Mouse (Mus musculus): ENCODE data around the gene Maml1. TPM values are rescaled to one million over a fixed set of nuclear protein-coding genes. Genes with fewer than 3 reads are reported as not detected.
A peak's percentile ranks its signal among the peaks of the same experiment; 100 is the strongest.

Maml1 gene
- total RNA-seq, 2 experiments from 2014 or later, result 7.2 to 15.2 TPM

- no peak for ATAC-seq (replicated peaks; ENCODE audit: low FRiP score, poor library complexity, severe bottlenecking)
These were observed 6.4 kb downstream of the Maml1 start for GRCm38 (mm10) chr11:50285696-50286095.

- ATAC-seq (replicated peaks; ENCODE audit: low FRiP score, poor library complexity, severe bottlenecking), result no peak
These were observed 6.8 kb downstream of the Maml1 start for GRCm38 (mm10) chr11:50285263-50285662.

GRCm38 (mm10) chr11:50280053-50280452 is 12.1 kb downstream of the Maml1 start:
- no peak for ATAC-seq (replicated peaks; ENCODE audit: low FRiP score, poor library complexity, severe bottlenecking)

- ATAC-seq (replicated peaks; ENCODE audit: low FRiP score, poor library complexity, severe bottlenecking), result no peak
These were observed 13.1 kb downstream of the Maml1 start for GRCm38 (mm10) chr11:50279005-50279404.

- 0 out of 2 replicates have a peak, but pooled peaks have one; percentile 11 for ATAC-seq (replicated peaks; ENCODE audit: low FRiP score, poor library complexity, severe bottlenecking)
These were observed 14.4 kb downstream of the Maml1 start for GRCm38 (mm10) chr11:50277706-50278105.

- no peak for ATAC-seq (replicated peaks; ENCODE audit: low FRiP score, poor library complexity, severe bottlenecking)
These were observed 15.1 kb downstream of the Maml1 start for GRCm38 (mm10) chr11:50277025-50277424.

GRCm38 (mm10) chr11:50275568-50276151 is 16.5 kb downstream of the Maml1 start:
- ATAC-seq (replicated peaks; ENCODE audit: low FRiP score, poor library complexity, severe bottlenecking), result no peak

GRCm38 (mm10) chr11:50275077-50275476 is 17.0 kb downstream of the Maml1 start:
- ATAC-seq (replicated peaks; ENCODE audit: low FRiP score, poor library complexity, severe bottlenecking), result no peak

GRCm38 (mm10) chr11:50272819-50273218 is 19.3 kb downstream of the Maml1 start:
- ATAC-seq (replicated peaks; ENCODE audit: low FRiP score, poor library complexity, severe bottlenecking), result no peak

- no peak for ATAC-seq (replicated peaks; ENCODE audit: low FRiP score, poor library complexity, severe bottlenecking)
These were observed 22.2 kb downstream of the Maml1 start for GRCm38 (mm10) chr11:50269885-50270284.

- ATAC-seq (replicated peaks; ENCODE audit: low FRiP score, poor library complexity, severe bottlenecking), result 0 out of 2 replicates have a peak, but pooled peaks have one; percentile 54
These were observed 22.9 kb downstream of the Maml1 start for GRCm38 (mm10) chr11:50269163-50269562.

- no peak for ATAC-seq (replicated peaks; ENCODE audit: low FRiP score, poor library complexity, severe bottlenecking)
These were observed 25.1 kb downstream of the Maml1 start for GRCm38 (mm10) chr11:50266997-50267396.

- no peak for ATAC-seq (replicated peaks; ENCODE audit: low FRiP score, poor library complexity, severe bottlenecking)
These were observed 26.2 kb downstream of the Maml1 start for GRCm38 (mm10) chr11:50265931-50266330.

- ATAC-seq (replicated peaks; ENCODE audit: low FRiP score, poor library complexity, severe bottlenecking), result no peak
These were observed 28.9 kb downstream of the Maml1 start for GRCm38 (mm10) chr11:50263198-50263597.

- no peak for ATAC-seq (replicated peaks; ENCODE audit: low FRiP score, poor library complexity, severe bottlenecking)
These were observed 30.1 kb downstream of the Maml1 start for GRCm38 (mm10) chr11:50262020-50262419.

GRCm38 (mm10) chr11:50258310-50258709 is 33.8 kb downstream of the Maml1 start:
- ATAC-seq (replicated peaks; ENCODE audit: low FRiP score, poor library complexity, severe bottlenecking), result no peak

GRCm38 (mm10) chr11:50256615-50257014 is 35.5 kb downstream of the Maml1 start:
- ATAC-seq (replicated peaks; ENCODE audit: low FRiP score, poor library complexity, severe bottlenecking), result 0 out of 2 replicates have a peak, but pooled peaks have one; percentile 34

- ATAC-seq (replicated peaks; ENCODE audit: low FRiP score, poor library complexity, severe bottlenecking), result no peak
These were observed 38.0 kb downstream of the Maml1 start for GRCm38 (mm10) chr11:50254010-50254580.

GRCm38 (mm10) chr11:50253393-50253792 is 38.7 kb downstream of the Maml1 start:
- no peak for ATAC-seq (replicated peaks; ENCODE audit: low FRiP score, poor library complexity, severe bottlenecking)

GRCm38 (mm10) chr11:50252684-50253265 is 39.3 kb downstream of the Maml1 start:
- no peak for ATAC-seq (replicated peaks; ENCODE audit: low FRiP score, poor library complexity, severe bottlenecking)

GRCm38 (mm10) chr11:50252166-50252565 is 39.9 kb downstream of the Maml1 start:
- ATAC-seq (replicated peaks; ENCODE audit: low FRiP score, poor library complexity, severe bottlenecking), result no peak
